Mouse (Mus musculus): Measurements from ENCODE around the gene Dnajc6. TPM values are rescaled to one million over a fixed set of nuclear protein-coding genes. Genes with fewer than 3 reads are reported as not detected.

Gene Dnajc6
- polyA plus RNA-seq, 2 experiments from 2014 or later = 2.3 to 3.1 TPM

- no peak for ATAC-seq
These were observed 75.7 kb downstream of the Dnajc6 start for GRCm38 (mm10) chr4:101572142-101572541.

GRCm38 (mm10) chr4:101575307-101575706 lies 78.9 kb downstream of the Dnajc6 start:
- ATAC-seq = no peak

GRCm38 (mm10) chr4:101578720-101579119 lies 82.3 kb downstream of the Dnajc6 start:
- ATAC-seq = no peak

- no peak for ATAC-seq
These were observed 83.1 kb downstream of the Dnajc6 start for GRCm38 (mm10) chr4:101579517-101579916.

- ATAC-seq = no peak
These were observed 84.7 kb downstream of the Dnajc6 start for GRCm38 (mm10) chr4:101581156-101581555.

- ATAC-seq = no peak
These were observed 86.4 kb downstream of the Dnajc6 start for GRCm38 (mm10) chr4:101582882-101583281.

GRCm38 (mm10) chr4:101584524-101585454 lies 88.3 kb downstream of the Dnajc6 start:
- peak; percentile 58 for ATAC-seq

- peak; percentile 41 for ATAC-seq
These were observed 89.2 kb downstream of the Dnajc6 start for GRCm38 (mm10) chr4:101585455-101586184.

GRCm38 (mm10) chr4:101588932-101589331 lies 92.5 kb downstream of the Dnajc6 start:
- no peak for ATAC-seq

GRCm38 (mm10) chr4:101589771-101590170 lies 93.3 kb downstream of the Dnajc6 start:
- ATAC-seq = no peak

GRCm38 (mm10) chr4:101591400-101591799 lies 95.0 kb downstream of the Dnajc6 start:
- no peak for ATAC-seq

- ATAC-seq = no peak
These were observed 96.0 kb downstream of the Dnajc6 start for GRCm38 (mm10) chr4:101592466-101592865.

GRCm38 (mm10) chr4:101601758-101602157 lies 105.3 kb downstream of the Dnajc6 start:
- ATAC-seq = peak; percentile 62

- ATAC-seq = no peak
These were observed 107.2 kb downstream of the Dnajc6 start for GRCm38 (mm10) chr4:101603635-101604034.

- ATAC-seq = no peak
These were observed 120.1 kb downstream of the Dnajc6 start for GRCm38 (mm10) chr4:101616520-101616919.

GRCm38 (mm10) chr4:101617742-101618141 lies 121.3 kb downstream of the Dnajc6 start:
- ATAC-seq = no peak

GRCm38 (mm10) chr4:101620206-101620605 lies 123.8 kb downstream of the Dnajc6 start:
- no peak for ATAC-seq

GRCm38 (mm10) chr4:101621241-101621640 lies 124.8 kb downstream of the Dnajc6 start:
- ATAC-seq = no peak

GRCm38 (mm10) chr4:101625278-101625677 lies 128.8 kb downstream of the Dnajc6 start:
- no peak for ATAC-seq

- ATAC-seq = no peak
These were observed 139.1 kb downstream of the Dnajc6 start for GRCm38 (mm10) chr4:101635596-101635995.

GRCm38 (mm10) chr4:101637472-101637871 lies 141.0 kb downstream of the Dnajc6 start:
- ATAC-seq = no peak

- ATAC-seq = no peak
These were observed 144.2 kb downstream of the Dnajc6 start for GRCm38 (mm10) chr4:101640631-101641030.

GRCm38 (mm10) chr4:101642708-101643107 lies 146.3 kb downstream of the Dnajc6 start:
- ATAC-seq = no peak

GRCm38 (mm10) chr4:101643216-101643615 lies 146.8 kb downstream of the Dnajc6 start:
- ATAC-seq = no peak
